Mouse (Mus musculus): ENCODE results near the gene Gm20538.

GRCm38 (mm10) chr19:44594180-44594579 is 41.5 kb upstream of the Gm20538 start:
- TF ChIP-seq CTCF (IDR thresholded peaks at IDR 0.05; ENCODE audit: low read depth, low read length) (no peak), GATA1 (IDR thresholded peaks at IDR 0.05; ENCODE audit: borderline replicate concordance, low read length) (no peak), GATA2 (IDR thresholded peaks at IDR 0.05; ENCODE audit: borderline replicate concordance, low read depth, low read length) (no peak)
